Mouse (Mus musculus) stomach, postnatal 0 days (tissue): ENCODE measurements around the gene Glcci1. TPM values are rescaled to one million over a fixed set of nuclear protein-coding genes. Genes with fewer than 3 reads are reported as not detected.
A peak's percentile ranks its signal among the peaks of the same experiment; 100 is the strongest.

Experiments used
- ATAC-seq: fragments of 200-750 bp; cut with Nextera tagmentation; 2 replicates; pipeline ENCODE4 v1.8.0; 2017; ENCODE audit not compliant: low FRiP score, low TSS enrichment
- DNase-seq: peaks from one replicate; pipeline ENCODE4 v3.0.0-alpha.2; 2016; ENCODE audit warnings: low spot score
- H3K27ac ChIP-seq: fragments of 300-500 bp; sonication (generic); replicated peaks from 2 replicates; pipeline ENCODE4 v1.5.1; 2014; ENCODE audit warnings: mild to moderate bottlenecking, control low read depth
- H3K27me3 ChIP-seq: fragments of 300-500 bp; sonication (generic); 2 replicates; pipeline ENCODE4 v1.6.1; 2014; ENCODE audit warnings: low read length; ENCODE audit not compliant: control insufficient read depth, insufficient read depth
- H3K36me3 ChIP-seq: fragments of 300-500 bp; sonication (generic); 2 replicates; pipeline ENCODE4 v1.6.1; 2014; ENCODE audit warnings: low read length, mixed read lengths; ENCODE audit not compliant: control insufficient read depth, insufficient read depth
- H3K4me1 ChIP-seq: fragments of 300-500 bp; sonication (generic); replicated peaks from 2 replicates; pipeline ENCODE4 v1.6.1; 2014; ENCODE audit warnings: antibody characterized with exemption; ENCODE audit not compliant: control insufficient read depth, insufficient read depth
- H3K4me2 ChIP-seq: fragments of 300-500 bp; sonication (generic); replicated peaks from 2 replicates; pipeline ENCODE4 v1.6.1; 2014; ENCODE audit warnings: low read depth, mild to moderate bottlenecking, control low read depth, moderate library complexity
- H3K4me3 ChIP-seq: fragments of 300-500 bp; sonication (generic); 2 replicates; pipeline ENCODE4 v1.5.1; 2014; ENCODE audit warnings: low read depth, low read length, control low read depth
- H3K9ac ChIP-seq: fragments of 300-500 bp; sonication (generic); 2 replicates; pipeline ENCODE4 v1.6.1; 2014; ENCODE audit warnings: mild to moderate bottlenecking, low read length, control low read depth, mixed read lengths
- H3K9me3 ChIP-seq: fragments of 300-500 bp; sonication (generic); 2 replicates; pipeline ENCODE4 v1.6.1; 2016; ENCODE audit warnings: low read length; ENCODE audit not compliant: control insufficient read depth
- CTCF ChIP-seq: IDR thresholded peaks from 2 replicates; pipeline ENCODE4 v1.5.1; 2016; ENCODE audit warnings: antibody characterized with exemption, low read depth, mild to moderate bottlenecking, moderate library complexity
- EP300 ChIP-seq: optimal IDR thresholded peaks from 2 replicates; pipeline ENCODE3; 2016; ENCODE audit warnings: antibody characterized with exemption
- WGBS: fragments of 180-500 bp; shearing (Covaris S2); extraction: QIAGEN DNeasy Blood & Tissue Kit; methylation state at CpG from one replicate; pipeline ENCODE4 v1.1.7; 2014; 5-methylcytosine and 5-hydroxymethylcytosine counted together
- polyA plus RNA-seq: library from polyadenylated mRNA; unstranded; fragments of >200 nt; fragmentation: Nextera tagmentation; extraction: Ambion mirVana; gene quantifications from 2 replicates; pipeline ENCODE4 v1.2.1, GENCODE M21; 2015

Gene Glcci1
- polyA plus RNA-seq, 1 experiment from 2014 or later = 4.1 TPM

- Histone ChIP-seq H3K36me3 (no peaks in the 10 kb centered on the region), H3K4me3 (no peak overlapping the region), H3K27me3 (no peaks in the 10 kb centered on the region), H3K27ac (no peak overlapping the region), H3K9ac (no peak overlapping the region), H3K9me3 (no peaks in the 10 kb centered on the region), H3K4me1 (no peaks in the 10 kb centered on the region), H3K4me2 (no peak overlapping the region)
- no peak for DNase-seq
- 56% methylated on average over 6 of the region's 6 CpGs for WGBS
- ATAC-seq = no peak
- TF ChIP-seq CTCF (no peak), EP300 (no peak)
Measured at GRCm38 (mm10) chr6:8497868-8498257, 11.5 kb upstream of the Glcci1 start.

GRCm38 (mm10) chr6:8498961-8499360 is 10.4 kb upstream of the Glcci1 start:
- Histone ChIP-seq H3K4me3 (no peak overlapping the region), H3K9me3 (no peaks in the 10 kb centered on the region), H3K4me1 (no peaks in the 10 kb centered on the region), H3K4me2 (no peak overlapping the region), H3K9ac (no peak overlapping the region), H3K36me3 (no peaks in the 10 kb centered on the region), H3K27ac (no peak overlapping the region), H3K27me3 (no peaks in the 10 kb centered on the region)
- no peak for TF ChIP-seq CTCF
- no peak for TF ChIP-seq EP300
- WGBS = 74% methylated on average over 3 of the region's 3 CpGs
- ATAC-seq (no peak), DNase-seq (no peak)

- H3K9me3 ChIP-seq = no peaks in the 10 kb centered on the region
- WGBS = 33% methylated on average over 3 of the region's 3 CpGs
- H3K27ac ChIP-seq = no peak overlapping the region
- no peaks in the 10 kb centered on the region for H3K4me1 ChIP-seq
- no peak for TF ChIP-seq CTCF
- no peak for TF ChIP-seq EP300
- no peak overlapping the region for H3K4me2 ChIP-seq
- H3K4me3 ChIP-seq = no peak overlapping the region
- DNase-seq (no peak), ATAC-seq (no peak)
- H3K27me3 ChIP-seq = no peaks in the 10 kb centered on the region
- H3K9ac ChIP-seq = no peak overlapping the region
- no peaks in the 10 kb centered on the region for H3K36me3 ChIP-seq
Measured at GRCm38 (mm10) chr6:8503953-8504352, 5.4 kb upstream of the Glcci1 start.

GRCm38 (mm10) chr6:8504521-8505228 is 4.7 kb upstream of the Glcci1 start:
- TF ChIP-seq CTCF (no peak), EP300 (no peak)
- Histone ChIP-seq H3K36me3 (no peaks in the 10 kb centered on the region), H3K27me3 (no peaks in the 10 kb centered on the region), H3K4me3 (no peak overlapping the region), H3K4me2 (no peak overlapping the region), H3K9me3 (no peaks in the 10 kb centered on the region), H3K4me1 (no peaks in the 10 kb centered on the region), H3K9ac (no peak overlapping the region), H3K27ac (no peak overlapping the region)
- DNase-seq (no peak), ATAC-seq (no peak)
- 80% methylated on average over 6 of the region's 6 CpGs for WGBS

DNA sequence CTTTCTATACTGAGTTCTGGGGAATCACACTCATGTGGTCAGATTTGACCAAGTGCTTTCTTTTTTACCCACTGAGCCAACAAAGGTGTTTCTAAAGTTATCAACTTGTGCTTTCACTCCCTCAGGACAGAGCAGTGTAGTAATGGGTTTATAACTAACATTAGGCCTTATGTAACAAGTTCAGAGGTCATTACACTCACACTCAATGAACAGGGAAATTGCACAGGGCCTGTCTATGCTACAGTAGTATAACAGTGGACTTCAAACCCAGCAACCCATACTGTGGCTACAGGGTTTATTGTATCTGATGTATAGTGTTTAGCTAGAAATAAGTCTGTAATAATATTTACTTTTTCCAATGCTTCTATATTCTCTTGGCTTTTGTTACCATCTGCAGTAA is 2.8 kb upstream of the Glcci1 start:
- DNase-seq (no peak), ATAC-seq (no peak)
- Histone ChIP-seq H3K4me1 (no peaks in the 10 kb centered on the region), H3K27ac (no peak overlapping the region), H3K4me2 (no peak overlapping the region), H3K4me3 (no peak overlapping the region), H3K9ac (no peak overlapping the region), H3K36me3 (no peaks in the 10 kb centered on the region), H3K9me3 (no peaks in the 10 kb centered on the region), H3K27me3 (no peaks in the 10 kb centered on the region)
- no peak for TF ChIP-seq EP300
- no peak for TF ChIP-seq CTCF

DNA sequence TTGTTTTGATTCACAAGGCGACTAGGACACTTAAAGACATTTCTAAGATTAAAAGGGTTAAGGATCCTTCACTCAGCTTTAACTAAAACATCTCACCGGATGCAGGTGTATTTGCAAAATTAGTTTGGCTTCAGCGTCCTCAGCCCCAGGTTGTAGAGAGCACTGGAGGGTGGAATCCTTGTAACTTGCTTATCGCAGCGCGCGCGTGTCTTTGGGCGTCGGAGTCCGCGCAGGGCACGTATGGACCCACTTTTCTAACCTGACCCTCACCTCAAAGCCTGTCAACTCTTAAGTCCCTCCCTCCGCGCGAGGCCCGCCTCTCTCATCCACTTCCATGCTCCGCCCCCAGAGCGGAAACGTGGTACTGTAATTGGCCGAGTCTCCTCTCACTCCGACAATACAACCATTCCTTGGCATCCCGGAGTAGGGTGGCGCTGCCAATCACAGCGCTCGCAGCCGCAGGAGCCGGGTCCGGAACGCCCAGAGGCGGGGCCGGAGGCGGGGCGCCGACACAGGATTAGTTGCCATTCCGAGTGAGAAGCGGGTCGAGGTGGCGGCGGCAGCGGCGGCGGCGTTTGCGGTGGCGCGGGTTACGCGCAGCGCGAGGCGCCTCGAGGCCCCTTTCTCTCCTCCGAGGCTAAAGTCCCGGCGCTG is 390 bp upstream of the Glcci1 start:
- ATAC-seq = peak; percentile 99

More for the DNA sequence above, 390 bp upstream of the Glcci1 start:
- Histone ChIP-seq H3K4me1 (no peaks in the 10 kb centered on the region), H3K36me3 (no peaks in the 10 kb centered on the region), H3K4me3 (peak overlapping the region; percentile 89), H3K27ac (peak overlapping the region; percentile 99), H3K27me3 (no peaks in the 10 kb centered on the region), H3K9me3 (no peaks in the 10 kb centered on the region), H3K4me2 (peak overlapping the region; percentile 76), H3K9ac (peak overlapping the region; percentile 91)
- WGBS = under 1% methylated on average over 55 of the region's 56 CpGs
- DNase-seq = peak; percentile 99
- 0 out of 2 replicates have a peak, but pooled peaks have one; percentile 8 for TF ChIP-seq CTCF
- no peak for TF ChIP-seq EP300
